Mouse (Mus musculus) spleen, adult 2 months (tissue): ENCODE results near the gene H2afy.

Experiments used
- CTCF ChIP-seq: fragments of 200-500 bp; IDR thresholded peaks from 2 replicates; pipeline ENCODE4 v1.5.1; 2011; ENCODE audit warnings: mild to moderate bottlenecking, inconsistent platforms; ENCODE audit not compliant: insufficient read depth, insufficient read length, insufficient replicate concordance; ENCODE audit errors: extremely low read depth
- POLR2A ChIP-seq: fragments of 200-500 bp; IDR thresholded peaks from 2 replicates; pipeline ENCODE4 v1.6.1; 2011; ENCODE audit warnings: low read depth, low read length, inconsistent platforms

- no peak for TF ChIP-seq POLR2A
- no peak for TF ChIP-seq CTCF
These were observed 3.1 kb upstream of the H2afy start for GRCm38 (mm10) chr13:56139167-56139751.
